Mouse (Mus musculus) bone marrow, adult 2 months (tissue): ENCODE data around the gene Atp8b5. TPM values are rescaled to one million over a fixed set of nuclear protein-coding genes. Genes with fewer than 3 reads are reported as not detected.

ENCODE experiments used
- H3K27ac ChIP-seq: fragments of 200-500 bp; 2 replicates; pipeline ENCODE4 v1.5.1; 2012; ENCODE audit warnings: low read depth, mild to moderate bottlenecking, control low read depth, inconsistent platforms, low read length; ENCODE audit not compliant: control insufficient read depth, poor library complexity, insufficient read depth
- H3K4me1 ChIP-seq: fragments of 200-500 bp; 2 replicates; pipeline ENCODE4 v1.6.1; 2011; ENCODE audit warnings: low read length; ENCODE audit not compliant: control insufficient read depth, insufficient read depth
- H3K4me3 ChIP-seq: fragments of 200-500 bp; replicated peaks from 2 replicates; pipeline ENCODE3; 2011; ENCODE audit warnings: mild to moderate bottlenecking, low read depth, low read length, control low read depth; ENCODE audit not compliant: control insufficient read depth
- CTCF ChIP-seq: fragments of 200-500 bp; IDR thresholded peaks from 2 replicates; pipeline ENCODE4 v1.5.1; 2011; ENCODE audit warnings: low read length, control low read depth; ENCODE audit not compliant: control insufficient read depth, insufficient read depth
- POLR2A ChIP-seq: fragments of 200-500 bp; IDR thresholded peaks from 2 replicates; pipeline ENCODE4 v1.6.1; 2011; ENCODE audit warnings: low read depth, mild to moderate bottlenecking, control low read depth, low read length, borderline replicate concordance; ENCODE audit not compliant: control insufficient read depth
- WGBS: fragments of 180-500 bp; shearing (Covaris S2); methylation state at CpG from one replicate; pipeline ENCODE4 v1.1.7; 2018; 5-methylcytosine and 5-hydroxymethylcytosine counted together
- polyA plus RNA-seq: library from polyadenylated mRNA; stranded (reverse); fragments of >200 nt; gene quantifications from 2 replicates; pipeline ENCODE4 v1.2.4, GENCODE M21; 2011; ENCODE audit warnings: low replicate concordance; ENCODE audit not compliant: missing spikeins, insufficient read depth, insufficient read length

Gene Atp8b5
- polyA plus RNA-seq, 1 experiment = not detected

GRCm38 (mm10) chr4:43395147-43395546 is 128.2 kb downstream of the Atp8b5 start:
- 67% methylated on average over 5 of the region's 5 CpGs for WGBS
- H3K4me3 ChIP-seq = no peak overlapping the region
- TF ChIP-seq POLR2A = no peak
- no peak for TF ChIP-seq CTCF
- H3K27ac ChIP-seq = no peak overlapping the region
- H3K4me1 ChIP-seq = no peaks in the 10 kb centered on the region

DNA sequence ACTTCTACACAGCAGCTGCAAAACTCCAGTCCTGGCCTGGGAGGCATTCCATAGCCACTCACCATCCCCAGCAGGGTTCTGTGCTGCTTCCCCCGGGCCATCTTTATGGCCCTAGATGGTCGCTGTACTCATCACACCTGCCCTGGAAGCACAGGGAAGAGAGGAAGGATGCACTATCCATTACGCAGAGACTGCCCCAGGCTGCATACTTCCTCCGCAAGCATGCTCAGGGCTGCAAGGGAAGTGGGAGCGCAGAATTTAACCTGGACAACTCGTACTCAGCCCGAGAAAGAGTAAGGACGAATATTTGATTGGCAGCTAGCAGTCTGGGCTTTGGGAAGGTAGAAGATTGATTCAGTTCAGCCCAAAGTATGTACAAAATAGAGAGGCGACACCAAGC is 128.9 kb downstream of the Atp8b5 start:
- Histone ChIP-seq H3K27ac (no peak overlapping the region), H3K4me1 (no peaks in the 10 kb centered on the region), H3K4me3 (no peak overlapping the region)
- WGBS = 67% methylated on average over 9 of the region's 9 CpGs
- no peak for TF ChIP-seq CTCF
- no peak for TF ChIP-seq POLR2A

- Histone ChIP-seq H3K4me3 (no peak overlapping the region), H3K27ac (no peak overlapping the region), H3K4me1 (no peaks in the 10 kb centered on the region)
- 78% methylated on average over 5 of the region's 5 CpGs for WGBS
- no peak for TF ChIP-seq POLR2A
- no peak for TF ChIP-seq CTCF
Measured at GRCm38 (mm10) chr4:43396381-43396780, 129.4 kb downstream of the Atp8b5 start.

DNA sequence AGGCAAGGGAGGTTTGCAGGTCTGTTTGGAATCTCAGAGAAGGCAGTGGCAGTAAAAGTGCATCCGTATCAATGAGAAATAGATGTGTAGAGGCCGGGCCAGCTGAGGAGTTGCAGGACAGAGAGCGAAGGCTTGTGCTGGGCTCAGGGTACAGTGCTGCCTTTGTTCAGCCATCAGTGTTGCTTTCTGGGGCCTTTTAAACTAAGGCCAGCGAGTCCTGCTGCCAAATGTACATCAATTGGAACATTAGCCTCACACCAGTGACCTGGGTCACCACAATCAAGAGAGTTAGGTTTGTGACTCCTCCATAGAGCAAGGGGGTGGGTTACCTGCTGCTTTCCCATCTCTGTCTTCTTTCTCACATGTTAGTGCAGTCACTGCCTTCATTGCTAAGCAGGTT is 131.1 kb downstream of the Atp8b5 start:
- no peak overlapping the region for H3K4me3 ChIP-seq
- TF ChIP-seq CTCF = no peak
- no peak for TF ChIP-seq POLR2A
- WGBS = 84% methylated on average over 4 of the region's 4 CpGs
- H3K27ac ChIP-seq = no peak overlapping the region
- no peaks in the 10 kb centered on the region for H3K4me1 ChIP-seq

GRCm38 (mm10) chr4:43398829-43399331 is 131.9 kb downstream of the Atp8b5 start:
- no peaks in the 10 kb centered on the region for H3K4me1 ChIP-seq
- H3K4me3 ChIP-seq = no peak overlapping the region
- WGBS = 66% methylated on average over 17 of the region's 17 CpGs
- TF ChIP-seq CTCF (no peak), POLR2A (no peak)
- H3K27ac ChIP-seq = no peak overlapping the region

- TF ChIP-seq POLR2A (no peak), CTCF (no peak)
- Histone ChIP-seq H3K4me1 (no peaks in the 10 kb centered on the region), H3K27ac (no peak overlapping the region), H3K4me3 (no peak overlapping the region)
- WGBS = 79% methylated on average over 31 of the region's 31 CpGs
Measured at GRCm38 (mm10) chr4:43399391-43400131, 132.6 kb downstream of the Atp8b5 start.

DNA sequence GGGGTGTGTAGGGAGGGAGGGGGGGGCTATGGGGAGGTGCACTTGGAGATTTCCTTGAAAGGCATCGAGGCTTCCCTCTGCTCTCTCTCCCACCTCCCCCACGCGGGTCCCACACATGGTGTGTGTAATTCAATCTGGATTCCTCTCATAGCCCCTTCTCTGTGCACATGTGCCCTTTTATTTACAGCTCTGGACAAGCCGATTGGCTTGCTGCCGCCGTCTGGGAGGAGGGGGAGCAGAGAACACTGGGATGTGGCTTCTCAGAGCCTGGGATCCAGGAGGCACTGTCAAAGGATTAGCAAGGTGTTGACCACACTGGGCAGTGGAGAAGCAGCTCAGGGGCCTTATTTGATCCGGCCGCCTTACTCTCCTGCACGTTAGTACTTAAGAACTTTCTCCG is 134.0 kb downstream of the Atp8b5 start:
- TF ChIP-seq CTCF (no peak), POLR2A (no peak)
- 61% methylated on average over 10 of the region's 10 CpGs for WGBS
- Histone ChIP-seq H3K4me1 (no peaks in the 10 kb centered on the region), H3K4me3 (no peak overlapping the region), H3K27ac (no peak overlapping the region)

GRCm38 (mm10) chr4:43401486-43401885 is 134.5 kb downstream of the Atp8b5 start:
- no peak overlapping the region for H3K4me3 ChIP-seq
- 79% methylated on average over 10 of the region's 10 CpGs for WGBS
- H3K27ac ChIP-seq = no peak overlapping the region
- no peaks in the 10 kb centered on the region for H3K4me1 ChIP-seq
- TF ChIP-seq POLR2A (no peak), CTCF (no peak)

DNA sequence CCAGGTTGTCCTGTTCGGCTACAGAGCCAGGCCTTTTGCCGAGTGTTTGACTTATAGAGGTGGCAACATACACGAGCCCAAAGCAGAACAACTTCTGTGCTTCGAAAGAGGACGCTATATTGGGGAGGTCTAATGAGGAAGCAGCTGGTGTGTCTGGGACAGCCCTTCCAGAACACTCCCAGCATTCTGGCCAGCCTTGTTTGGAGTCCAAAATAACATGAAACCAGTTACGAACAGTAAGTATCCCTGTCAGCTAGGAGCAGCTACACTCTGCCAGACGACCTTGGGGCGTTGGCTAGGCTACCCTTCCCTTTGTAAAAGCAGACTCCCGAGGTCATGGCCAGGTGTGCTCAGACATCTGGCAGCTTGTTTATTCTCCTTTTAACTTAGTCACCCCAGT is 135.3 kb downstream of the Atp8b5 start:
- Histone ChIP-seq H3K4me3 (no peak overlapping the region), H3K27ac (no peak overlapping the region), H3K4me1 (no peaks in the 10 kb centered on the region)
- WGBS = 52% methylated on average over 9 of the region's 9 CpGs
- TF ChIP-seq CTCF (no peak), POLR2A (no peak)
